Mouse (Mus musculus) heart, adult 2 months (tissue): Measurements from ENCODE around the gene Msi2.

Experiments
- CTCF ChIP-seq: fragments of 200-600 bp; IDR thresholded peaks from 2 replicates; pipeline ENCODE4 v1.8.1; 2022; ENCODE audit warnings: antibody characterized with exemption, mild to moderate bottlenecking, moderate library complexity
- EP300 ChIP-seq: fragments of 200-500 bp; IDR thresholded peaks from 2 replicates; pipeline ENCODE4 v1.6.1; 2011; ENCODE audit warnings: low read depth, low read length, control low read depth; ENCODE audit not compliant: insufficient read depth

DNA sequence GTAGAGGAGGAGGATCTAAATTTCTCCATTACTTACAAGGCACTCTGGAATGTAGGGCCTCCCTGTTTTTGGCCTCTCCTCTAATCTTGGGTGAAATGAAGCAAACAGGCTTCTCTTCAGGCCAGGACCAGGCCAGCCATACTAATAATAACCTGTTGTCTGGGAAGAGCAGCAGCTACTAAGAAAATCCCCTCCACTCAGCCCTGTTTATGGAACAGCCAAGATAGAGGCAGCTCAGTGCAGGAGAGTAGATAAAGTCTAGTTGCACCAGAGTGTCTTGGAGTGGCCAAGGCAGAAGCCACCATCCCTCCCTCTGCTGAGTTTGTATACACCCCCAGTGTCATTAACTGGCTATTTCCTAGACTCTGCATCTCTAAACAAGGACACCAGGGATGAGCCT, 247.7 kb downstream of the Msi2 start:
- TF ChIP-seq EP300 (no peak), CTCF (no peak)
